Mouse (Mus musculus) CH12.LX (cell line): ENCODE measurements around the gene Klhl32.

Source experiments
- CTCF ChIP-seq, 2 experiments: IDR thresholded peaks in 1 of 2; conservative IDR thresholded peaks in 1 of 2; 2 replicates each; pipeline ENCODE4 v1.5.1; 2011 to 2012; ENCODE audit warnings: low read depth in 2 of 2, low read length in 2 of 2, improper control_type of control experiment in 1 of 2, inconsistent platforms in 1 of 2, mild to moderate bottlenecking in 1 of 2, moderate library complexity in 1 of 2
- ELF1 ChIP-seq: IDR thresholded peaks from 2 replicates; pipeline ENCODE4 v1.6.1; 2014; ENCODE audit warnings: low read depth, mild to moderate bottlenecking, inconsistent platforms, low read length, improper control_type of control experiment
- GABPA ChIP-seq: IDR thresholded peaks from 2 replicates; pipeline ENCODE4 v1.6.1; 2012; ENCODE audit warnings: low read depth, low read length, improper control_type of control experiment, inconsistent platforms; ENCODE audit not compliant: insufficient replicate concordance
- MAZ ChIP-seq: IDR thresholded peaks from 2 replicates; pipeline ENCODE4 v1.6.1; 2012; ENCODE audit warnings: low read depth, mild to moderate bottlenecking, inconsistent platforms, low read length, improper control_type of control experiment, moderate library complexity
- MEF2A ChIP-seq: IDR thresholded peaks from 2 replicates; pipeline ENCODE4 v1.6.1; 2014; ENCODE audit warnings: low read depth, mild to moderate bottlenecking, inconsistent platforms, low read length, improper control_type of control experiment, borderline replicate concordance
- POLR2A ChIP-seq: IDR thresholded peaks from 2 replicates; pipeline ENCODE4 v1.6.1; 2011; ENCODE audit warnings: low read depth, mild to moderate bottlenecking, improper control_type of control experiment, low read length
- RCOR1 ChIP-seq: conservative IDR thresholded peaks from 2 replicates; pipeline ENCODE4 v1.6.1; 2012; ENCODE audit warnings: low read depth, mild to moderate bottlenecking, inconsistent platforms, low read length, improper control_type of control experiment
- TBP ChIP-seq: conservative IDR thresholded peaks from 2 replicates; pipeline ENCODE4 v1.6.1; 2011; ENCODE audit warnings: low read depth, low read length, improper control_type of control experiment
- USF2 ChIP-seq: conservative IDR thresholded peaks from 2 replicates; pipeline ENCODE4 v1.6.1; 2011; ENCODE audit warnings: low read depth, low read length, improper control_type of control experiment
- ZNF384 ChIP-seq: IDR thresholded peaks from 2 replicates; pipeline ENCODE4 v1.6.1; 2012; ENCODE audit warnings: low read depth, low read length, improper control_type of control experiment, inconsistent platforms

GRCm38 (mm10) chr4:24594824-24595223, 256.1 kb downstream of the Klhl32 start:
- no peak for TF ChIP-seq GABPA
- no peak for TF ChIP-seq POLR2A
- TF ChIP-seq RCOR1: no peak
- TF ChIP-seq CTCF (conservative IDR thresholded peaks at IDR 0.05 in 1 of 2, IDR thresholded peaks at IDR 0.05 in 1 of 2; ENCODE audit: low read depth in 2 of 2, low read length in 2 of 2): no peak
- no peak for TF ChIP-seq ZNF384
- no peak for TF ChIP-seq USF2
- TF ChIP-seq MEF2A: no peak
- TF ChIP-seq TBP: no peak
- no peak for TF ChIP-seq ELF1
- no peak for TF ChIP-seq MAZ
